Mouse (Mus musculus): ENCODE results near the gene Myo1c.

Gene Myo1c

GRCm38 (mm10) chr11:75652222-75652941, 2.1 kb downstream of the Myo1c start:
- Histone ChIP-seq H3K4me3 (replicated peaks; ENCODE audit: low read length) (peak overlapping the region; percentile 88), H3K36me3 (ENCODE audit: insufficient read depth, low read length) (peaks cover 17% of the 10 kb centered on the region), H3K4me1 (replicated peaks; ENCODE audit: low read depth, low read length) (peaks cover 80% of the 10 kb centered on the region), H3K9me3 (ENCODE audit: low read length) (no peaks in the 10 kb centered on the region), H3K27me3 (ENCODE audit: insufficient read depth, low read length) (0 out of 2 replicates have a peak, but pooled peaks cover 4% of the 10 kb centered on the region)
- no peak for TF ChIP-seq POU5F1 (IDR thresholded peaks at IDR 0.05; ENCODE audit: borderline replicate concordance, low read length)
- TF ChIP-seq CTCF (conservative IDR thresholded peaks at IDR 0.05; ENCODE audit: low read length) = no peak
- no peak for TF ChIP-seq NANOG (IDR thresholded peaks at IDR 0.05; ENCODE audit: borderline replicate concordance, low read length)

DNA sequence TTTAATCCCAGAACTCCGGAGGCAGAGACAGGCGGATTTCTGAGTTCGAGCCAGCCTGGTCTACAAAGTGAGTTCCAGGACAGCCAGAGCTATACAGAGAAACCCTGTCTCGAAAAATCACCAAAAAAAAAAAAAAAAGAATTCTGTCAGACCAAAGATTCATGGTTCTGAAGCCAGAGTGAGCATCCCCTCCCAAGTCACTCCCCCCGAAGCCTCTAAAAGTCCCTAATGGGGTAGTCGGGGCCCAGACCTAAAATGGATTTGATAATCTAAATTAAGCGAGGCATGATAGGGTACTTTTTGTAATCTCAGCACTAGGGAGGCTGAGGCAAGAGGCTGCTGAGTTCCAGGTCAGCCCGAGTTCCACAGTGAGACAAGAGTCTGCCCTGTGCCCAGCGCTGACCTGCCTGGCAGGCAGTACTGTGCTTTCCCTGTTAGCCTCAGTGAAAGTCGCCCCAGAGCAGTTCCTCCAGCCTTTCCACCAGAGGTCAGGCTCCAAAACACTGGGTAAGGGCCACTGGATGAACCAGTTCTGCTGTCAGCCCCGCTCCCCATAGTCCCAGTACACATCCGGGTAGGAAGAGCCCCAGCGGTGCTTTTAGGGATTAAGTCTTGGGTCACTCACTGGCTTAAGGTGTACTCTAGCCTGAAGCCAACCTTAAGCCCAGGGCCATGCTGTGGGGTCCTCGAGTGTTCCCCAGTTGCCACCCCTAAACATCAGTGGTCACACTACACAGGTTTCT, 2.8 kb downstream of the Myo1c start:
- H3K36me3 ChIP-seq (ENCODE audit: insufficient read depth, low read length) = peaks cover 17% of the 10 kb centered on the region

DNA sequence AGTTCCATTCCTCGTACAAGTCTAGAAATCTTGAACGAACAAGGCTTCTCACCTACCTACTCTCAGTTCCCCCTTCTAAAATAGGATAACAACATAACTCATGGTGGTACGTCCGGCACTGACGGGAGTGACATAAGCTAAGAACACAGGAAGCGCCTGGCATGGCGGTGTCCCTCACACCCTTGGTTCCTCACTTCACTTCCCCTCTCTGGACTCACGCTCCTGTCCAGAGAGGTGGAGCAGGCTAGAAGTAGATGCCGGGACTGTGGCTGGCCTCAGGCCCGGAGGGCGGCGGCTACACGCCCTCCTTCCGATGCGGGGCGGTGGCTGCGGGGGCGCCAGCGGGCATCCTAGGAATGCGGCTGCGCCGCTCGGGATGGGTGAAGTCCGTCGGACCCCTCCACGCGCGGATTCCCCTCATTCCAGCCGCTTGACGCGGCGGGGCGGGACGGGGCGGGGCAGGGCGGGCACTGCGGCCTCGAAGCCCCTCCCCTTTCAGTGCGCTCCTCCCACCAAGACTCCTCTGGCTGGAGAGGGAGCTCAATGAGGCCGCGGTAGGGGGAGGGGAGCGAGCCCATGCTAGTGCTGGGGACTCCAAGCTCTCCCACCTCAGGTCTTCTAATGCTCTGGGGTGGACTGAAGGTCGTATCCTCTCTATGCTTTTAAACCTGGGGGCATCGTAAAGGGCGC, 3.6 kb downstream of the Myo1c start:
- peaks cover 79% of the 10 kb centered on the region for H3K4me1 ChIP-seq (replicated peaks; ENCODE audit: low read depth, low read length)
- no peaks in the 10 kb centered on the region for H3K9me3 ChIP-seq (ENCODE audit: low read length)
- H3K27me3 ChIP-seq (ENCODE audit: insufficient read depth, low read length) = 0 out of 2 replicates have a peak, but pooled peaks cover 4% of the 10 kb centered on the region
- TF ChIP-seq POU5F1 (IDR thresholded peaks at IDR 0.05; ENCODE audit: borderline replicate concordance, low read length) (no peak), NANOG (IDR thresholded peaks at IDR 0.05; ENCODE audit: borderline replicate concordance, low read length) (no peak)
- H3K4me3 ChIP-seq (replicated peaks; ENCODE audit: low read length) = peak overlapping the region; percentile 88
- H3K36me3 ChIP-seq (ENCODE audit: insufficient read depth, low read length) = peaks cover 20% of the 10 kb centered on the region

More for the DNA sequence above, 2.8 kb downstream of the Myo1c start:
- Histone ChIP-seq H3K4me3 (replicated peaks; ENCODE audit: low read length) (peak overlapping the region; percentile 88), H3K9me3 (ENCODE audit: low read length) (no peaks in the 10 kb centered on the region), H3K27me3 (ENCODE audit: insufficient read depth, low read length) (0 out of 2 replicates have a peak, but pooled peaks cover 4% of the 10 kb centered on the region), H3K4me1 (replicated peaks; ENCODE audit: low read depth, low read length) (peaks cover 79% of the 10 kb centered on the region)
- TF ChIP-seq CTCF (conservative IDR thresholded peaks at IDR 0.05; ENCODE audit: low read length) = no peak
- no peak for TF ChIP-seq POU5F1 (IDR thresholded peaks at IDR 0.05; ENCODE audit: borderline replicate concordance, low read length)
- no peak for TF ChIP-seq NANOG (IDR thresholded peaks at IDR 0.05; ENCODE audit: borderline replicate concordance, low read length)

- peaks cover 79% of the 10 kb centered on the region for H3K4me1 ChIP-seq (replicated peaks; ENCODE audit: low read depth, low read length)
- TF ChIP-seq POU5F1 (IDR thresholded peaks at IDR 0.05; ENCODE audit: borderline replicate concordance, low read length) (no peak), NANOG (IDR thresholded peaks at IDR 0.05; ENCODE audit: borderline replicate concordance, low read length) (no peak), CTCF (conservative IDR thresholded peaks at IDR 0.05; ENCODE audit: low read length) (no peak)
- no peaks in the 10 kb centered on the region for H3K9me3 ChIP-seq (ENCODE audit: low read length)
- 0 out of 2 replicates have a peak, but pooled peaks cover 4% of the 10 kb centered on the region for H3K27me3 ChIP-seq (ENCODE audit: insufficient read depth, low read length)
- H3K36me3 ChIP-seq (ENCODE audit: insufficient read depth, low read length) = peaks cover 28% of the 10 kb centered on the region
- peak overlapping the region; percentile 88 for H3K4me3 ChIP-seq (replicated peaks; ENCODE audit: low read length)
Measured at GRCm38 (mm10) chr11:75654471-75655390, 4.4 kb downstream of the Myo1c start.

DNA sequence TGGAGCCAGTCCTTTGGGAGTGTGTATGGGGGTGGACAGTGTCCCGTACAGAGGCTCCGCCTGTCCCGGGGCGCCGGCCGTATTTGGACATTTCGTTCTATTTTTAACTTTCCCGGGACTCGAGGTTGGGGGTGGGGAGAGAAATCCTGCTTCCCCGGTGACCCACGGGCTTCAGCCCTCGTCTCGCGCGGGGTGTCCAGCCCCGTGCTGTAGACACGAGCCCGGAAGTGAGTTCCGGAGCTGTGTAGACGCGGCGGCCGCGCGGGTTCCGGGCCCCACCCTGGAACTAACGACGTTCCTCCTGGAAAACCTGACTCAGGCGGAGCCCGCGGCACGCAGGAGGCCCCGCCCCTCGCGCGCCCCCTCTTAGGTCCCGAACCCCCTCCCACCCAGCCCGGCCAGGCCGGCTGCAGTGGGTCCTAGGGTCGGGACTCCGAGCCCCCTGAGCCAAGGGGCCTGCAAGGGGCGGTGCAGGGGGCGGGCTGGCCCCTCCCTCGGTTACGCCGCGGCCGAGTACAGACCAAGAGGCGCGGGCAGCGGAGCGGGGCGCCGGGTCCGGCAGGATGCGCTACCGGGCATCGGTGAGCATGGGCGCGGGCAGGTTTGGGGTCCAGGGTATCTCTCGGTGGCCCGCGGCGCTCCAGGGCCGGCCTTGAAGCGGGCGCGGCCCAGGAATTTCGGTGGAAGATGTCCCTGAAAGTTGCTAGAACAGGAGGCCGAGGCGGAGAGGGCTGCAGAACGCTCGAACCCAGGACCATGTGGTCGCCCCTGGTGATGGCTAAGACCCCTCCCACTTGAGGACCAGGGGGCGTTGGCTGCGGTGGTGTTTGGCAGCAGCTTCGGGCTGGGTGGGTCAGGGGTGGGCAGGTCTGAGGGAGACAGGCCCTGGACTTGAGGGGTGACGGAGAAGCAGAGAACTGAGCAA, 5.6 kb downstream of the Myo1c start:
- TF ChIP-seq NANOG (IDR thresholded peaks at IDR 0.05; ENCODE audit: borderline replicate concordance, low read length) (no peak), POU5F1 (IDR thresholded peaks at IDR 0.05; ENCODE audit: borderline replicate concordance, low read length) (no peak), CTCF (conservative IDR thresholded peaks at IDR 0.05; ENCODE audit: low read length) (no peak)

GRCm38 (mm10) chr11:75656621-75657590, 6.6 kb downstream of the Myo1c start:
- peaks cover 50% of the 10 kb centered on the region for H3K36me3 ChIP-seq (ENCODE audit: insufficient read depth, low read length)
- H3K27me3 ChIP-seq (ENCODE audit: insufficient read depth, low read length) = 0 out of 2 replicates have a peak, but pooled peaks cover 4% of the 10 kb centered on the region
- H3K4me3 ChIP-seq (replicated peaks; ENCODE audit: low read length) = peak overlapping the region; percentile 88
- H3K4me1 ChIP-seq (replicated peaks; ENCODE audit: low read depth, low read length) = peaks cover 74% of the 10 kb centered on the region
- no peaks in the 10 kb centered on the region for H3K9me3 ChIP-seq (ENCODE audit: low read length)
- TF ChIP-seq CTCF (conservative IDR thresholded peaks at IDR 0.05; ENCODE audit: low read length) (no peak), NANOG (IDR thresholded peaks at IDR 0.05; ENCODE audit: borderline replicate concordance, low read length) (no peak), POU5F1 (IDR thresholded peaks at IDR 0.05; ENCODE audit: borderline replicate concordance, low read length) (no peak)

More for the DNA sequence above, 5.6 kb downstream of the Myo1c start:
- Histone ChIP-seq H3K36me3 (ENCODE audit: insufficient read depth, low read length) (peaks cover 40% of the 10 kb centered on the region), H3K9me3 (ENCODE audit: low read length) (no peaks in the 10 kb centered on the region), H3K27me3 (ENCODE audit: insufficient read depth, low read length) (0 out of 2 replicates have a peak, but pooled peaks cover 4% of the 10 kb centered on the region), H3K4me3 (replicated peaks; ENCODE audit: low read length) (peak overlapping the region; percentile 88), H3K4me1 (replicated peaks; ENCODE audit: low read depth, low read length) (peaks cover 76% of the 10 kb centered on the region)
